Mouse (Mus musculus) lung, postnatal 0 days (tissue): ENCODE results near the gene Spag7.

Experiments
- CTCF ChIP-seq: IDR thresholded peaks from 2 replicates; pipeline ENCODE4 v1.5.1; 2016; ENCODE audit warnings: antibody characterized with exemption, mild to moderate bottlenecking
- EP300 ChIP-seq: IDR thresholded peaks from 2 replicates; pipeline ENCODE4 v1.6.1; 2016; ENCODE audit warnings: antibody characterized with exemption, mild to moderate bottlenecking, control low read depth

GRCm38 (mm10) chr11:70629557-70629956 lies 39.7 kb downstream of the Spag7 start:
- peak; percentile 58 for TF ChIP-seq CTCF
- no peak for TF ChIP-seq EP300
